Mouse (Mus musculus): ENCODE measurements around the gene Sfxn4. TPM values are rescaled to one million over a fixed set of nuclear protein-coding genes. Genes with fewer than 3 reads are reported as not detected.
A peak's percentile ranks its signal among the peaks of the same experiment; 100 is the strongest.

Sfxn4 gene
- polyA plus RNA-seq (2015; fragmentation: Nextera tagmentation; extraction: Ambion mirVana): 12.6 and 14.4 TPM in 2 replicates

DNA sequence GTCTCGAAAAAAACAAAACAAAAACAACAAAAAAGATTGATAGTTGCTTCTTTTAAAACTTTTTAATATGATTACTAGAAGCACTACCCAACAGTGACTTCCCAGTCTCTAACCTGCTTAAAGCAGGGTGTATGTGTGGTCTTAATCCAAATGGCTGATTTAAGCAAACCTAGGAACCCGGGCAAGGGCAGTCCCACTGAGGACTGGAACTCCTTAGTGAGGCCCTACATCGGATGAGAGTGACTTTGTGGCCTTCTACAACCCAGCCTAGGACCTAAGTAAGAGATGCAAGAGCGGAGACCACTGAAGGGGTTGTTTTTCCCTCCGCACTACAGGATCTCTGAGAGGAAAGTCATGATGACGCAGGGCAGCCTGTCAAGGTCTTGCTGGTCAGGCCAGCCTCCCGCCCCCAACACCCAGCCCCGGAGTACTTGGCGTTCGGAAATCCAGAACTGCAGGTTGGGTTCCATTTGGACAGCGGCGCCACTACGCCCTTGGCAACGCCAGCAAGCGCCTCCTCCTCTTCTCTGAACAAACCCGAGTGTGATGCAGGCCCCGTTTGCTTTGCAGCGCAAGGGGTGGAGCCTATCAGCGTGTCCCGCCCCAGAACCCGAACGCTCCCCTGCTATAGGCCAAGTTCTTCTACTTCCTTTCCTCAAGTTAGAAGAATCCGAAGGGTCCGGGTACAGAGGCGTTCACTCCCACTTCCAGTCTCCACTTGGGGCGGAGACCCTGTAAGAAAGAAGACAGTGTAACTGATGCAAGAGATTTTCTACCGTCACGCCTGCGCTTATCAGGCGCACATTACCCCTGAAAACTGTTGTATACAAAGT, at the start of gene Sfxn4:
TSS of gene Sfxn4 (minus strand) at position 612 of the 833 bp plus-strand sequence.
- Histone ChIP-seq H3K36me3 (peaks cover 19% of the 10 kb centered on the region), H3K4me2 (replicated peaks) (peak within 1 kb of the TSS; percentile 70), H3K9me3 (no peaks in the 10 kb centered on the region), H3K27ac (peak within 1 kb of the TSS; percentile 77), H3K27me3 (no peaks in the 10 kb centered on the region), H3K4me3 (replicated peaks) (peak within 1 kb of the TSS; percentile 65), H3K4me1 (replicated peaks) (peaks cover 15% of the 10 kb centered on the region; the same call in 1 of the 2 replicates), H3K9ac (replicated peaks) (peak within 1 kb of the TSS; percentile 76)
- peak; percentile 99 for ATAC-seq
- WGBS: 4% methylated on average over 30 of the region's 30 CpGs

- Histone ChIP-seq H3K27me3 (no peaks in the 10 kb centered on the region), H3K9ac (replicated peaks) (no peak overlapping the region), H3K36me3 (no peaks in the 10 kb centered on the region), H3K27ac (no peak overlapping the region), H3K9me3 (no peaks in the 10 kb centered on the region), H3K4me2 (replicated peaks) (no peak overlapping the region), H3K4me1 (replicated peaks) (no peaks in the 10 kb centered on the region), H3K4me3 (replicated peaks) (no peak overlapping the region)
- no peak for ATAC-seq
Observed at GRCm38 (mm10) chr19:60910304-60910703, 49.0 kb upstream of the Sfxn4 start.

DNA sequence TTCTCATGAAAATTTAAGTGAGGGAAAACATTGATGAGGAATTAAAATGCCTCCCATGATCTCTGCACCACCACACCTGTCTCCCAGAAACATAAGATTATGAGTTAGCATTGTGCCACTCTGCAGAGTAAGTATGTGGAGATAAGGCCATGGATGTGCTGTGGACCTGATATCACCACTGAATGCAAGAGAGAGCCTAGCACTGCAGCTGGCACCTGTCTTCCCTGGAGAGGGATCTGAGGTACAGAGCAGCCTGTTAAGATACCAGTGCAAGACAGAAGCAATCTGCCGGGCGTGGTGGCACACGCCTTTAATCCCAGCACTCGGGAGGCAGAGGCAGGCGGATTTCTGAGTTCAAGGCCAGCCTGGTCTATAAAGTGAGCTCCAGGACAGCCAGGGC, 44.2 kb upstream of the Sfxn4 start:
- no peak overlapping the region for H3K27ac ChIP-seq
- H3K4me3 ChIP-seq (replicated peaks): no peak overlapping the region
- no peaks in the 10 kb centered on the region for H3K27me3 ChIP-seq
- no peak overlapping the region for H3K4me2 ChIP-seq (replicated peaks)
- H3K4me1 ChIP-seq (replicated peaks): no peaks in the 10 kb centered on the region
- no peaks in the 10 kb centered on the region for H3K9me3 ChIP-seq
- 97% methylated on average over 5 of the region's 5 CpGs for WGBS
- H3K9ac ChIP-seq (replicated peaks): no peak overlapping the region
- no peak for ATAC-seq
- H3K36me3 ChIP-seq: no peaks in the 10 kb centered on the region

GRCm38 (mm10) chr19:60903971-60904370, 42.7 kb upstream of the Sfxn4 start:
- Histone ChIP-seq H3K36me3 (no peaks in the 10 kb centered on the region), H3K4me1 (replicated peaks) (no peaks in the 10 kb centered on the region), H3K9ac (replicated peaks) (no peak overlapping the region), H3K4me3 (replicated peaks) (no peak overlapping the region), H3K9me3 (no peaks in the 10 kb centered on the region), H3K27ac (no peak overlapping the region), H3K27me3 (no peaks in the 10 kb centered on the region), H3K4me2 (replicated peaks) (no peak overlapping the region)
- 83% methylated on average over 1 of the region's 1 CpGs for WGBS
- ATAC-seq: no peak

GRCm38 (mm10) chr19:60903139-60903538, 41.9 kb upstream of the Sfxn4 start:
- H3K9me3 ChIP-seq: no peaks in the 10 kb centered on the region
- H3K4me1 ChIP-seq (replicated peaks): no peaks in the 10 kb centered on the region
- H3K4me3 ChIP-seq (replicated peaks): no peak overlapping the region
- H3K9ac ChIP-seq (replicated peaks): no peak overlapping the region
- H3K27me3 ChIP-seq: no peaks in the 10 kb centered on the region
- no peak overlapping the region for H3K27ac ChIP-seq
- ATAC-seq: no peak
- no peak overlapping the region for H3K4me2 ChIP-seq (replicated peaks)
- 89% methylated on average over 1 of the region's 1 CpGs for WGBS
- no peaks in the 10 kb centered on the region for H3K36me3 ChIP-seq

DNA sequence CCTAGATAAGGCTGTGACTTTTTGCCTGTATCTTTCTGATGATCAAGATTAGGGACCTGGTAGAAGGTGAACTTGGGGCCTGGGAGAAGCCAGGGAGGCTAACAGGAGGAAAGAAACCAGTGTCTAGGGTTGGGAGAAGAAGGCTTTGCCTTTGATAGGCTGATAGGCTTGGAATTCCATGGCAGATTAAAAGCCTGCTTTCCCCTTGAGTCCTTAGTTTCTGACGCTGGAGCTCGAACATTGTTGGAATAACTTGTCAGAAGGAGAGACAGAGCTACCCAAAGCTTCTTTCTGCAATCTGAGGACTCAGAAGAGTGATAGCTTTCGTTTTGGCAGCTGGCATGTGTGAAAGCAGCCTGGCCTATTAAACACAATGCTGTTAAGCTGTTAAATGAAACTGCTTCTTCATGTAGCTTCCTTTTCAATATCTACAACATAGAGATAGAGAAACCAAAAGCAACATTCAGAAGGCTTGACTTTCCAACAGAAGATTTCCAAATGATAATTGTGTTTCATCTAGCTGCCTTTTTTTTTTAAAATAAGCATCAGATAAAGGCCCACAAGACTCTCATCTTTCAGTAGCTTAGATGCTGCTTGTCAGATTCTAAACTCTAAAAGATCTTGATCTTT, 34.1 kb upstream of the Sfxn4 start:
- H3K36me3 ChIP-seq: no peaks in the 10 kb centered on the region
- H3K4me3 ChIP-seq (replicated peaks): no peak overlapping the region
- H3K27ac ChIP-seq: no peak overlapping the region
- peaks cover 16% of the 10 kb centered on the region for H3K4me1 ChIP-seq (replicated peaks)
- WGBS: 19% methylated on average over 3 of the region's 3 CpGs
- H3K27me3 ChIP-seq: no peaks in the 10 kb centered on the region
- ATAC-seq: no peak
- no peak overlapping the region for H3K4me2 ChIP-seq (replicated peaks)
- H3K9ac ChIP-seq (replicated peaks): no peak overlapping the region
- no peaks in the 10 kb centered on the region for H3K9me3 ChIP-seq

- 0 out of 2 replicates have a peak overlapping the region, but pooled peaks have one; percentile 56 for H3K9ac ChIP-seq (replicated peaks)
- no peak for ATAC-seq
- no peaks in the 10 kb centered on the region for H3K27me3 ChIP-seq
- H3K4me1 ChIP-seq (replicated peaks): peaks cover 23% of the 10 kb centered on the region
- peak overlapping the region; percentile 61 for H3K4me2 ChIP-seq (replicated peaks)
- H3K9me3 ChIP-seq: no peaks in the 10 kb centered on the region
- peak overlapping the region; percentile 86; the same call in 1 of the 2 replicates for H3K4me3 ChIP-seq (replicated peaks)
- 40% methylated on average over 1 of the region's 1 CpGs for WGBS
- no peak overlapping the region for H3K27ac ChIP-seq
- H3K36me3 ChIP-seq: no peaks in the 10 kb centered on the region
Observed at GRCm38 (mm10) chr19:60891934-60892547, 30.8 kb upstream of the Sfxn4 start.

- H3K4me2 ChIP-seq (replicated peaks): peak overlapping the region; percentile 61
- 7% methylated on average over 4 of the region's 5 CpGs for WGBS
- peak overlapping the region; percentile 56 for H3K9ac ChIP-seq (replicated peaks)
- peaks cover 23% of the 10 kb centered on the region for H3K4me1 ChIP-seq (replicated peaks)
- no peak overlapping the region for H3K27ac ChIP-seq
- no peaks in the 10 kb centered on the region for H3K9me3 ChIP-seq
- no peaks in the 10 kb centered on the region for H3K27me3 ChIP-seq
- ATAC-seq: no peak
- no peaks in the 10 kb centered on the region for H3K36me3 ChIP-seq
- H3K4me3 ChIP-seq (replicated peaks): peak overlapping the region; percentile 86
Observed at GRCm38 (mm10) chr19:60891123-60891470, 29.8 kb upstream of the Sfxn4 start.

- H3K4me3 ChIP-seq (replicated peaks): peak overlapping the region; percentile 86
- H3K4me2 ChIP-seq (replicated peaks): peak overlapping the region; percentile 61
- H3K36me3 ChIP-seq: no peaks in the 10 kb centered on the region
- peaks cover 23% of the 10 kb centered on the region for H3K4me1 ChIP-seq (replicated peaks)
- H3K9ac ChIP-seq (replicated peaks): peak overlapping the region; percentile 88
- peak overlapping the region; percentile 96 for H3K27ac ChIP-seq
- no peaks in the 10 kb centered on the region for H3K9me3 ChIP-seq
- under 1% methylated on average over 39 of the region's 41 CpGs for WGBS
- H3K27me3 ChIP-seq: no peaks in the 10 kb centered on the region
- ATAC-seq: peak; percentile 80
Observed at GRCm38 (mm10) chr19:60890391-60891122, 29.3 kb upstream of the Sfxn4 start.

- H3K4me1 ChIP-seq (replicated peaks): peaks cover 23% of the 10 kb centered on the region
- WGBS: under 1% methylated on average over 55 of the region's 55 CpGs
- peak within 1 kb of the TSS; percentile 86 for H3K4me3 ChIP-seq (replicated peaks)
- peak within 1 kb of the TSS; percentile 96 for H3K27ac ChIP-seq
- peak within 1 kb of the TSS; percentile 61 for H3K4me2 ChIP-seq (replicated peaks)
- peak; percentile 99 for ATAC-seq
- H3K27me3 ChIP-seq: no peaks in the 10 kb centered on the region
- H3K36me3 ChIP-seq: no peaks in the 10 kb centered on the region
- H3K9me3 ChIP-seq: no peaks in the 10 kb centered on the region
- peak within 1 kb of the TSS; percentile 88 for H3K9ac ChIP-seq (replicated peaks)
Observed at GRCm38 (mm10) chr19:60889714-60890315, 28.5 kb upstream of the Sfxn4 start, which contains the start of gene Grk5. Grk5 (plus strand) TSS chr19:60889749.

DNA sequence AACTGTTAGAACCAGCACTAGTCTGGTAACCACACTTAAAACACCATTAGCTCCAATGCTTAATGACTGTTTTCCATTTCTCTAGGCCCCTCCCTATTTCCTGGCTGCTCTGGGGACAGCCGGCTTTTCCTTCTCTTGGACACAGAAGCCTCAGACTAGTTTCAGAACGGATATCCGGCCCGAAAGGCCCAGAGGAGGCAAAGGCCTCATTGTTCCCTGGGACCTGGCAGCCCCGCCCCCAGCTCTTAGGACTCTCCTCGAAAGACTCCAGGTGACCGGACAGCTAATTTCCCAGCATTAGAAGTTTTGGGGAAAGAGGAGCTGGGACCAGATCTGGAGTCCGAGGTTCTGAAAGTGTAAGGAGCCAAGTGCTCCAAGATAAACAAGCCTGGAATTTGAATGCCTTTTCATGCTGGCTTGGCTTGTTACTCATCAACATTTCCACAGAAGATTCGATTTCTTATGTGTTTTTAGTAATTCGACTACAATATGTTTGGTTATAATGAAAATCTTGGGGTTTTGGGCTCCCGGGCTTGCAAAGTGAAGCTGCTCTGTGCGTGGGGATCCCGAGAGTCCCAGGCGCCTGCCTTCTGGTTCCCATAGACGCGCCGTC, 27.9 kb upstream of the Sfxn4 start:
- Histone ChIP-seq H3K36me3 (no peaks in the 10 kb centered on the region), H3K9me3 (no peaks in the 10 kb centered on the region), H3K4me1 (replicated peaks) (peaks cover 23% of the 10 kb centered on the region), H3K27me3 (no peaks in the 10 kb centered on the region), H3K4me2 (replicated peaks) (peak overlapping the region; percentile 61), H3K4me3 (replicated peaks) (peak overlapping the region; percentile 86), H3K27ac (peak overlapping the region; percentile 96), H3K9ac (replicated peaks) (peak overlapping the region; percentile 88)
- WGBS: 5% methylated on average over 17 of the region's 17 CpGs
- peak; percentile 9 for ATAC-seq
